ENCODE assay signal across 25 mouse cellular contexts in genomic region chr3:97742841-97743240, GRCm38 (mm10).
A peak's percentile ranks its signal among the peaks of the same experiment; 100 is the strongest.
DNase-seq lines count a peak whose midpoint lies in the region; ATAC-seq and TF ChIP-seq lines count a peak whose summit lies in the region.
"Had no signal": no experiment of that assay in that cellular context is flagged by ENCODE, and none has a peak within 500 bp of the region (broad histone marks: within the 10 kb centered on the region; RNA-seq: fewer than 3 reads in every experiment).

No protein-coding gene starts in this region.

- no peak for ATAC-seq in heart, embryonic 12.5 days (ENCODE audit: insufficient number of reproducible peaks, low FRiP score)
- no peak for ATAC-seq in lung, postnatal 0 days
- ATAC-seq: CD4-positive, CD25-positive, alpha-beta regulatory T cell, adult 4 months; forebrain, embryonic 13.5 days; forebrain, embryonic 16.5 days; hindbrain, embryonic 16.5 days; intestine, embryonic 15.5 days had no signal

- no peak for TF ChIP-seq EP300 in lung, postnatal 0 days (IDR thresholded peaks at IDR 0.05)

- peaks cover 89% of the 10 kb centered on the region for H3K36me3 ChIP-seq in heart, embryonic 12.5 days
- peaks cover 33% of the 10 kb centered on the region for H3K36me3 ChIP-seq in lung, postnatal 0 days (ENCODE audit: insufficient read depth, low read length)
- peaks cover 88% of the 10 kb centered on the region for H3K36me3 ChIP-seq in midbrain, embryonic 10.5 days

- no peaks in the 10 kb centered on the region for H3K27me3 ChIP-seq in heart, embryonic 12.5 days (replicated peaks)
- H3K27me3 ChIP-seq in lung, postnatal 0 days (replicated peaks; ENCODE audit: insufficient read depth, low read length) = no peaks in the 10 kb centered on the region
- no peaks in the 10 kb centered on the region for H3K27me3 ChIP-seq in midbrain, embryonic 10.5 days (ENCODE audit: low read depth, poor library complexity, severe bottlenecking)
- H3K27me3 ChIP-seq: forebrain, embryonic 13.5 days; heart, embryonic 15.5 days; hindbrain, embryonic 13.5 days; intestine, embryonic 15.5 days had no signal

- DNase-seq in heart, adult 11 months = peak; percentile 86
- DNase-seq in cerebellum, adult 18-20 months = peak; percentile 65 to 82
- peak; percentile 75 for DNase-seq in cerebellum, adult 9-10 months
- DNase-seq in cerebellum, postnatal 36 days = peak; percentile 67 to 68
- DNase-seq in lung, postnatal 0 days (ENCODE audit: low spot score) = no peak
- DNase-seq in midbrain, embryonic 10.5 days (ENCODE audit: low spot score) = no peak
- DNase-seq in embryo, embryonic 11 days = no peak
- DNase-seq: adrenal gland, adult 2 months; adrenal gland, postnatal 14 days; gastrocnemius, postnatal 10 days; gastrocnemius, postnatal 36 days; heart, postnatal 10 days; heart, postnatal 36 days; kidney, adult 11 months had no signal

- H3K4me2 ChIP-seq in heart, embryonic 12.5 days = no peak overlapping the region
- H3K4me2 ChIP-seq in lung, postnatal 0 days (replicated peaks; ENCODE audit: low read depth, low read length) = no peak overlapping the region
- H3K4me2 ChIP-seq: forebrain, embryonic 13.5 days; heart, embryonic 11.5 days; heart, embryonic 15.5 days; hindbrain, embryonic 13.5 days; intestine, embryonic 15.5 days had no signal

- no peak for TF ChIP-seq CTCF in lung, postnatal 0 days (IDR thresholded peaks at IDR 0.05)

- H3K4me3 ChIP-seq in heart, embryonic 12.5 days = no peak overlapping the region
- H3K4me3 ChIP-seq in lung, postnatal 0 days (ENCODE audit: low read depth, low read length) = no peak overlapping the region
- no peak overlapping the region for H3K4me3 ChIP-seq in midbrain, embryonic 10.5 days
- H3K4me3 ChIP-seq: forebrain, embryonic 10.5 days; forebrain, embryonic 13.5 days; heart, embryonic 15.5 days; hindbrain, embryonic 10.5 days; hindbrain, embryonic 13.5 days; intestine, embryonic 15.5 days had no signal

- H3K4me1 ChIP-seq in heart, embryonic 12.5 days (replicated peaks) = no peaks in the 10 kb centered on the region
- no peaks in the 10 kb centered on the region for H3K4me1 ChIP-seq in lung, postnatal 0 days (ENCODE audit: insufficient read depth, low read depth, low read length)
- H3K4me1 ChIP-seq in midbrain, embryonic 10.5 days = no peaks in the 10 kb centered on the region
- H3K4me1 ChIP-seq: forebrain, embryonic 10.5 days; forebrain, embryonic 13.5 days; heart, embryonic 15.5 days; hindbrain, embryonic 10.5 days; hindbrain, embryonic 13.5 days; intestine, embryonic 15.5 days had no signal

- no peaks in the 10 kb centered on the region for H3K9me3 ChIP-seq in heart, embryonic 12.5 days (replicated peaks)
- H3K9me3 ChIP-seq in lung, postnatal 0 days (ENCODE audit: low read length) = no peaks in the 10 kb centered on the region
- H3K9me3 ChIP-seq in midbrain, embryonic 10.5 days (replicated peaks) = no peaks in the 10 kb centered on the region
- H3K9me3 ChIP-seq: forebrain, embryonic 10.5 days; forebrain, embryonic 13.5 days; heart, embryonic 15.5 days; hindbrain, embryonic 10.5 days; hindbrain, embryonic 13.5 days; intestine, embryonic 15.5 days had no signal

- 87% methylated on average over 8 of the region's 8 CpGs for WGBS in heart, embryonic 12.5 days
- 92% methylated on average over 8 of the region's 8 CpGs for WGBS in lung, postnatal 0 days
- 93% methylated on average over 8 of the region's 8 CpGs for WGBS in midbrain, embryonic 10.5 days

- no peak overlapping the region for H3K27ac ChIP-seq in heart, embryonic 12.5 days (ENCODE audit: poor library complexity, severe bottlenecking)
- no peak overlapping the region for H3K27ac ChIP-seq in lung, postnatal 0 days (ENCODE audit: low read length)
- H3K27ac ChIP-seq in midbrain, embryonic 10.5 days (replicated peaks) = no peak overlapping the region
- H3K27ac ChIP-seq: forebrain, embryonic 10.5 days; forebrain, embryonic 13.5 days; heart, embryonic 15.5 days; hindbrain, embryonic 10.5 days; hindbrain, embryonic 13.5 days; intestine, embryonic 15.5 days had no signal

- no peak overlapping the region for H3K9ac ChIP-seq in heart, embryonic 12.5 days
- no peak overlapping the region for H3K9ac ChIP-seq in lung, postnatal 0 days (replicated peaks; ENCODE audit: low read depth)
- H3K9ac ChIP-seq: forebrain, embryonic 13.5 days; heart, embryonic 15.5 days; hindbrain, embryonic 13.5 days; intestine, embryonic 15.5 days had no signal

Comparison
In these comparisons a context has a peak if more than half of its experiments do, and no peak if none do; other contexts are left out.
1. DNase-seq: peak in heart, adult 11 months (single experiment), cerebellum, adult 18-20 months (2 of 2), cerebellum, adult 9-10 months (single experiment) and cerebellum, postnatal 36 days (2 of 2); none in lung, postnatal 0 days (single experiment), midbrain, embryonic 10.5 days (single experiment) and embryo, embryonic 11 days (single experiment).